Mouse (Mus musculus): ENCODE measurements around the gene Ccdc142.

The Ccdc142 gene

GRCm38 (mm10) chr6:83117616-83118015 lies 16.2 kb downstream of the Ccdc142 start:
- DNase-seq (ENCODE audit: extremely low spot score), result no peak

GRCm38 (mm10) chr6:83118369-83118768 lies 17.0 kb downstream of the Ccdc142 start:
- DNase-seq (ENCODE audit: extremely low spot score), result no peak

GRCm38 (mm10) chr6:83118825-83119733 lies 17.7 kb downstream of the Ccdc142 start:
- DNase-seq (ENCODE audit: extremely low spot score), result no peak

- DNase-seq (ENCODE audit: extremely low spot score), result no peak
Measured at GRCm38 (mm10) chr6:83119734-83120051, 18.3 kb downstream of the Ccdc142 start.

- peak; percentile 96 for DNase-seq (ENCODE audit: extremely low spot score)
Measured at GRCm38 (mm10) chr6:83120930-83121862, 19.8 kb downstream of the Ccdc142 start, which contains the start of gene Wbp1. Gene Wbp1 (minus strand): TSS chr6:83121559.

- DNase-seq (ENCODE audit: extremely low spot score), result no peak
Measured at GRCm38 (mm10) chr6:83121863-83122710, 20.7 kb downstream of the Ccdc142 start.

GRCm38 (mm10) chr6:83122961-83123360 lies 21.6 kb downstream of the Ccdc142 start:
- no peak for DNase-seq (ENCODE audit: extremely low spot score)

GRCm38 (mm10) chr6:83124851-83125312 lies 23.5 kb downstream of the Ccdc142 start:
- DNase-seq (ENCODE audit: extremely low spot score), result peak; percentile 95

- no peak for DNase-seq (ENCODE audit: extremely low spot score)
Measured at GRCm38 (mm10) chr6:83125331-83125730, 23.9 kb downstream of the Ccdc142 start, which contains the start of gene Ino80b. Gene Ino80b (minus strand): TSS chr6:83125431.

GRCm38 (mm10) chr6:83127419-83127818 lies 26.0 kb downstream of the Ccdc142 start:
- no peak for DNase-seq (ENCODE audit: extremely low spot score)

- no peak for DNase-seq (ENCODE audit: extremely low spot score)
Measured at GRCm38 (mm10) chr6:83131469-83132034, 30.2 kb downstream of the Ccdc142 start.

GRCm38 (mm10) chr6:83132176-83132919 lies 30.9 kb downstream of the Ccdc142 start:
- DNase-seq (ENCODE audit: extremely low spot score), result no peak

GRCm38 (mm10) chr6:83134226-83134625 lies 32.8 kb downstream of the Ccdc142 start:
- DNase-seq (ENCODE audit: extremely low spot score), result no peak

GRCm38 (mm10) chr6:83134951-83135513 lies 33.6 kb downstream of the Ccdc142 start, which contains the start of gene Rtkn:
Gene Rtkn (plus strand): TSS chr6:83135463.
- DNase-seq (ENCODE audit: extremely low spot score), result no peak

GRCm38 (mm10) chr6:83135571-83136161 lies 34.3 kb downstream of the Ccdc142 start:
- no peak for DNase-seq (ENCODE audit: extremely low spot score)

- DNase-seq (ENCODE audit: extremely low spot score), result no peak
Measured at GRCm38 (mm10) chr6:83136291-83136880, 35.0 kb downstream of the Ccdc142 start.

GRCm38 (mm10) chr6:83136881-83137575 lies 35.6 kb downstream of the Ccdc142 start:
- DNase-seq (ENCODE audit: extremely low spot score), result peak; percentile 89

GRCm38 (mm10) chr6:83137576-83137950 lies 36.2 kb downstream of the Ccdc142 start:
- peak; percentile 96 for DNase-seq (ENCODE audit: extremely low spot score)
